Comparison of ENCODE assay signal across 8 mouse cellular contexts in the genomic region with DNA sequence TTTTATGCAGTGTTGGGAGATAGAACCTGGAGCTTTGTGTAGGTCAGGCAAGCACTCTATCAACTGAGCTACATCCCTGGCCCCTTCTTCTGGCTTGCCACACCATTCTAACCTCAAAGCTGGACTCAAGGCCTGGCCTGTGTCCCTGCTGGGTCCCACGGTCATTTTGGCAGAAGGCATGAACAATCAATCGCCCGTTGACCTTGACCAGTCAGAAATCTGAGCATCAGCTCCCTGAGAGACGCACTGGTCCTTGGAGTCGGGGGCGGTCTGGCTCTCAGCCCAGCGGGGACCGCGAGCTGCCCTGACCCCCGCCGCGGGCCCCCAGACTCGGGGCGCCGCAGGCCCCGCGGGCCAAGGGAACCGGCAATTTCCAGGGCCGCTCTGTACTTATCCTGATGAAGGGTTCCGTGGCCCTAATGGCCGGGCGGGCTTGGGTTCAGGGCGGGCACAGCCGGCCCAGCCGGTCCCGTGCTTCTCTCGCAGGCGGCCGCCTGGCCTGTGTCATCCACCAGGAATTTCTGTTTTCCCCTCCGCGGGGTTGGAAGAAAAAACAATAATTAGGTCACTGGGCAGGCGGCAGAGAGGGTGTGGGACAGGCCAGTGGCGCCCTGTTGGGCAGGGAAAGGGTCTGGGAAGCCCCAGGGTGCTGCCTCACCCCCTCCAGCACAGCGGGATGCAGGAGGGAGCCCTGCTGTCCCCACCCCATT.
DNase-seq lines count a peak whose midpoint lies in the region; ATAC-seq and TF ChIP-seq lines count a peak whose summit lies in the region.

No protein-coding gene starts in this region.

- no peaks in the 10 kb centered on the region for H3K9me3 ChIP-seq in E14TG2a.4 (ENCODE audit: low read length)
- no peaks in the 10 kb centered on the region for H3K9me3 ChIP-seq in hindbrain, embryonic 13.5 days
- no peaks in the 10 kb centered on the region for H3K9me3 ChIP-seq in liver, embryonic 12.5 days (replicated peaks)
- H3K9me3 ChIP-seq in neural tube, embryonic 12.5 days = no peaks in the 10 kb centered on the region

- peaks cover 28% of the 10 kb centered on the region for H3K4me1 ChIP-seq in E14TG2a.4 (replicated peaks; ENCODE audit: low read depth, low read length)
- peaks cover 20% of the 10 kb centered on the region for H3K4me1 ChIP-seq in hindbrain, embryonic 13.5 days (replicated peaks)
- H3K4me1 ChIP-seq in liver, embryonic 12.5 days = peaks cover 13% of the 10 kb centered on the region
- peaks cover 9% of the 10 kb centered on the region for H3K4me1 ChIP-seq in neural tube, embryonic 12.5 days

- TF ChIP-seq CTCF in E14TG2a.4 (conservative IDR thresholded peaks at IDR 0.05; ENCODE audit: low read length) = no peak

- H3K9ac ChIP-seq in hindbrain, embryonic 13.5 days = peak overlapping the region; percentile 56
- peak overlapping the region; percentile 29; the same call in 1 of the 2 replicates for H3K9ac ChIP-seq in liver, embryonic 12.5 days
- H3K9ac ChIP-seq in neural tube, embryonic 12.5 days = peak overlapping the region; percentile 48; the same call in 1 of the 2 replicates

- H3K36me3 ChIP-seq in E14TG2a.4 (ENCODE audit: insufficient read depth, low read length) = no peaks in the 10 kb centered on the region
- H3K36me3 ChIP-seq in hindbrain, embryonic 13.5 days = no peaks in the 10 kb centered on the region
- H3K36me3 ChIP-seq in liver, embryonic 12.5 days = no peaks in the 10 kb centered on the region
- H3K36me3 ChIP-seq in neural tube, embryonic 12.5 days = no peaks in the 10 kb centered on the region

- peaks cover 33% of the 10 kb centered on the region for H3K27me3 ChIP-seq in E14TG2a.4 (ENCODE audit: insufficient read depth, low read length)
- peaks cover 33% of the 10 kb centered on the region for H3K27me3 ChIP-seq in hindbrain, embryonic 13.5 days
- peaks cover 46% of the 10 kb centered on the region for H3K27me3 ChIP-seq in liver, embryonic 12.5 days (replicated peaks)
- peaks cover 24% of the 10 kb centered on the region for H3K27me3 ChIP-seq in neural tube, embryonic 12.5 days (replicated peaks)

- H3K4me2 ChIP-seq in hindbrain, embryonic 13.5 days = peak overlapping the region; percentile 52
- peak overlapping the region; percentile 44 for H3K4me2 ChIP-seq in liver, embryonic 12.5 days
- H3K4me2 ChIP-seq in neural tube, embryonic 12.5 days (replicated peaks) = peak overlapping the region; percentile 62

- ATAC-seq in hindbrain, embryonic 13.5 days (ENCODE audit: low FRiP score) = no peak
- no peak for ATAC-seq in liver, embryonic 12.5 days
- 0 out of 2 replicates have a peak, but pooled peaks have one; percentile 25 for ATAC-seq in neural tube, embryonic 12.5 days (ENCODE audit: low FRiP score, low read depth)
- ATAC-seq in erythroblast, adult 5-6 weeks (replicated peaks; ENCODE audit: low FRiP score, poor library complexity, severe bottlenecking) = no peak

- DNase-seq in cerebellum, adult 11-12 months = peak; percentile 13
- peak; percentile 59 for DNase-seq in gastrocnemius, adult 18-20 months (ENCODE audit: low spot score)
- no peak for DNase-seq in spleen, postnatal 10 days (ENCODE audit: low spot score in 2 of 2)

- 5% methylated on average over 34 of the region's 34 CpGs for WGBS in hindbrain, embryonic 13.5 days
- WGBS in liver, embryonic 12.5 days (ENCODE audit: insufficient replicate concordance) = 11% methylated on average over 34 of the region's 34 CpGs
- 4% methylated on average over 34 of the region's 34 CpGs for WGBS in neural tube, embryonic 12.5 days

- H3K27ac ChIP-seq in hindbrain, embryonic 13.5 days = no peak overlapping the region
- no peak overlapping the region for H3K27ac ChIP-seq in liver, embryonic 12.5 days
- no peak overlapping the region for H3K27ac ChIP-seq in neural tube, embryonic 12.5 days

- peak overlapping the region; percentile 77 for H3K4me3 ChIP-seq in E14TG2a.4 (replicated peaks; ENCODE audit: low read length)
- peak overlapping the region; percentile 26 for H3K4me3 ChIP-seq in hindbrain, embryonic 13.5 days
- peak overlapping the region; percentile 1; the same call in 1 of the 2 replicates for H3K4me3 ChIP-seq in liver, embryonic 12.5 days
- H3K4me3 ChIP-seq in neural tube, embryonic 12.5 days = peak overlapping the region; percentile 19; the same call in 1 of the 2 replicates

Comparison
In these comparisons a context has a peak if more than half of its experiments do, and no peak if none do; other contexts are left out.
1. H3K4me3 ChIP-seq: peak in every context shown above with its lines; median percentile 77 in E14TG2a.4; 26 in hindbrain, embryonic 13.5 days; 19 in neural tube, embryonic 12.5 days; 1 in liver, embryonic 12.5 days.
2. DNase-seq: peak in cerebellum, adult 11-12 months (single experiment) and gastrocnemius, adult 18-20 months (single experiment); none in spleen, postnatal 10 days (0 of 2).
3. Peak in every context shown above with its lines, with median percentiles within 50 percentile points of each other: H3K4me2 ChIP-seq and H3K9ac ChIP-seq.